Mouse (Mus musculus) bone marrow macrophage, adult 2 months (primary cell): ENCODE measurements around the gene Tmem63b.

Experiments used
- CTCF ChIP-seq: IDR thresholded peaks from 2 replicates; pipeline ENCODE4 v1.5.1; 2012; ENCODE audit warnings: low read depth, mild to moderate bottlenecking, low read length, moderate library complexity
- POLR2A ChIP-seq: IDR thresholded peaks from 2 replicates; pipeline ENCODE4 v1.6.1; 2012; ENCODE audit warnings: mild to moderate bottlenecking, low read depth, low read length, borderline replicate concordance

DNA sequence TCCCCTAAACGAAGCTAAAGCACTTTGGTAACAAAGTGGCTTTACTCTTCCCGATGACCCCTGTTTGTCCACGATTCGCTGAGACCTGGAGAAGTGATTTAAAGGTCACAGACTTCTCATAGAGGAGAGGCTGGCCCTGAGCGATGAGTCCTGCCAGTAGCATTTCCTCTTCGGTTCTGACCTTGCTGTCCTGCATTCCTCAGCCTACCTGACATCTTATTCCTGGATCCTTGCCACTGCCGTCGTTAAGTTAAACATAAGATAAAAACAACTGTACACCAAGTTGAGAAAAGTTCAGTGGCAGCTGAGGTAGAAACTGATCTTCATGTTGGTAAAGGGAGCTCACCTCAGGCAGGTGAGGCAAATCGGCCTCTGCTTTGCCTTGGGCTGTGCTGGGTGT is 2.4 kb upstream of the Tmem63b start:
- TF ChIP-seq POLR2A (no peak), CTCF (no peak)
